Mouse (Mus musculus): ENCODE results near the gene Rasgef1b. TPM values are rescaled to one million over a fixed set of nuclear protein-coding genes. Genes with fewer than 3 reads are reported as not detected.

Rasgef1b gene
- total RNA-seq, 1 experiment from 2014 or later, result 57.6 TPM

GRCm38 (mm10) chr5:99370636-99371035, 358.2 kb downstream of the Rasgef1b start:
- ATAC-seq (replicated peaks; ENCODE audit: insufficient number of reproducible peaks, low FRiP score, low TSS enrichment, poor library complexity, severe bottlenecking), result no peak

GRCm38 (mm10) chr5:99369256-99369655, 359.6 kb downstream of the Rasgef1b start:
- no peak for ATAC-seq (replicated peaks; ENCODE audit: insufficient number of reproducible peaks, low FRiP score, low TSS enrichment, poor library complexity, severe bottlenecking)

- ATAC-seq (replicated peaks; ENCODE audit: insufficient number of reproducible peaks, low FRiP score, low TSS enrichment, poor library complexity, severe bottlenecking), result no peak
These were observed 360.2 kb downstream of the Rasgef1b start for GRCm38 (mm10) chr5:99368615-99369014.

- no peak for ATAC-seq (replicated peaks; ENCODE audit: insufficient number of reproducible peaks, low FRiP score, low TSS enrichment, poor library complexity, severe bottlenecking)
These were observed 368.3 kb downstream of the Rasgef1b start for GRCm38 (mm10) chr5:99360531-99360930.

GRCm38 (mm10) chr5:99359251-99359650, 369.6 kb downstream of the Rasgef1b start:
- ATAC-seq (replicated peaks; ENCODE audit: insufficient number of reproducible peaks, low FRiP score, low TSS enrichment, poor library complexity, severe bottlenecking), result peak; percentile 84

- no peak for ATAC-seq (replicated peaks; ENCODE audit: insufficient number of reproducible peaks, low FRiP score, low TSS enrichment, poor library complexity, severe bottlenecking)
These were observed 374.2 kb downstream of the Rasgef1b start for GRCm38 (mm10) chr5:99354640-99355132.

- ATAC-seq (replicated peaks; ENCODE audit: insufficient number of reproducible peaks, low FRiP score, low TSS enrichment, poor library complexity, severe bottlenecking), result no peak
These were observed 378.8 kb downstream of the Rasgef1b start for GRCm38 (mm10) chr5:99350030-99350429.

GRCm38 (mm10) chr5:99348257-99348849, 380.5 kb downstream of the Rasgef1b start:
- ATAC-seq (replicated peaks; ENCODE audit: insufficient number of reproducible peaks, low FRiP score, low TSS enrichment, poor library complexity, severe bottlenecking), result no peak

GRCm38 (mm10) chr5:99342527-99342926, 386.3 kb downstream of the Rasgef1b start:
- no peak for ATAC-seq (replicated peaks; ENCODE audit: insufficient number of reproducible peaks, low FRiP score, low TSS enrichment, poor library complexity, severe bottlenecking)

- no peak for ATAC-seq (replicated peaks; ENCODE audit: insufficient number of reproducible peaks, low FRiP score, low TSS enrichment, poor library complexity, severe bottlenecking)
These were observed 388.4 kb downstream of the Rasgef1b start for GRCm38 (mm10) chr5:99340311-99340989.

- no peak for ATAC-seq (replicated peaks; ENCODE audit: insufficient number of reproducible peaks, low FRiP score, low TSS enrichment, poor library complexity, severe bottlenecking)
These were observed 389.1 kb downstream of the Rasgef1b start for GRCm38 (mm10) chr5:99339790-99340189.

- no peak for ATAC-seq (replicated peaks; ENCODE audit: insufficient number of reproducible peaks, low FRiP score, low TSS enrichment, poor library complexity, severe bottlenecking)
These were observed 390.0 kb downstream of the Rasgef1b start for GRCm38 (mm10) chr5:99338826-99339225.

GRCm38 (mm10) chr5:99336427-99336826, 392.4 kb downstream of the Rasgef1b start:
- ATAC-seq (replicated peaks; ENCODE audit: insufficient number of reproducible peaks, low FRiP score, low TSS enrichment, poor library complexity, severe bottlenecking), result peak; percentile 92

- no peak for ATAC-seq (replicated peaks; ENCODE audit: insufficient number of reproducible peaks, low FRiP score, low TSS enrichment, poor library complexity, severe bottlenecking)
These were observed 394.8 kb downstream of the Rasgef1b start for GRCm38 (mm10) chr5:99334017-99334416.

- ATAC-seq (replicated peaks; ENCODE audit: insufficient number of reproducible peaks, low FRiP score, low TSS enrichment, poor library complexity, severe bottlenecking), result no peak
These were observed 396.8 kb downstream of the Rasgef1b start for GRCm38 (mm10) chr5:99332021-99332420.

GRCm38 (mm10) chr5:99329065-99329464, 399.8 kb downstream of the Rasgef1b start:
- ATAC-seq (replicated peaks; ENCODE audit: insufficient number of reproducible peaks, low FRiP score, low TSS enrichment, poor library complexity, severe bottlenecking), result no peak

- ATAC-seq (replicated peaks; ENCODE audit: insufficient number of reproducible peaks, low FRiP score, low TSS enrichment, poor library complexity, severe bottlenecking), result peak; percentile 92
These were observed 401.8 kb downstream of the Rasgef1b start for GRCm38 (mm10) chr5:99327019-99327418.

GRCm38 (mm10) chr5:99325301-99325700, 403.6 kb downstream of the Rasgef1b start:
- no peak for ATAC-seq (replicated peaks; ENCODE audit: insufficient number of reproducible peaks, low FRiP score, low TSS enrichment, poor library complexity, severe bottlenecking)

- ATAC-seq (replicated peaks; ENCODE audit: insufficient number of reproducible peaks, low FRiP score, low TSS enrichment, poor library complexity, severe bottlenecking), result no peak
These were observed 408.1 kb downstream of the Rasgef1b start for GRCm38 (mm10) chr5:99320783-99321182.

GRCm38 (mm10) chr5:99297939-99298338, 430.9 kb downstream of the Rasgef1b start:
- ATAC-seq (replicated peaks; ENCODE audit: insufficient number of reproducible peaks, low FRiP score, low TSS enrichment, poor library complexity, severe bottlenecking), result no peak
